Mouse (Mus musculus) mammary gland, adult 2 months (tissue): ENCODE measurements around the gene Tnfsf14. TPM values are rescaled to one million over a fixed set of nuclear protein-coding genes. Genes with fewer than 3 reads are reported as not detected.

ENCODE experiments used
- polyA plus RNA-seq: library from polyadenylated mRNA; depleted of rRNA; stranded (reverse); fragments of >200 nt; gene quantifications from 2 replicates; pipeline ENCODE4 v1.2.3, GENCODE M21; 2012; ENCODE audit warnings: low replicate concordance; rRNA removed

Gene Tnfsf14
- 1.5 and 4.2 TPM in 2 replicates for polyA plus RNA-seq

GRCm38 (mm10) chr17:57194041-57194507 is at the start of gene Tnfsf14:
Gene Tnfsf14, minus strand, starts transcription at chr17:57194177.

DNA sequence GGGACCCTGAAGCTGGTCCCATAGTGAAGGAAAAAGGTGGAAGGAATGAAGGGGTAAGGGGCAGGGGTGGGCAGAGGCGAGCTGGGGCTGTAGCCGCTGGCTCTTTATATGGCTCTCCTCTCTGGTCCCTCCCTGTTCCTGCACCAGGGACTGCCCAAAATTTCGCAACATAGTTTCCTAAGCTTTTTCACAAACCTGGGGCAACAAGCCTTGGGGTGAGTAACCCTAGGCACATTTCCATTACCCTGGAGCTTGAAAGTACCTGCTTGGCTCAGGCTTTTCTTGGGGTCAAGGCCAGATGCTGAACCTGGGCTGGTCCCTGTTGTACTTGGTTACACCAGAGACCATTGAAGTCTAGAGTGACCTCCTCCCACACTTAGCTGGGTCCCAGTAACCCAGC is 34.0 kb upstream of the Tnfsf14 start, which contains the start of gene C3:
Gene C3, minus strand, starts transcription at position 123 of the 400 bp plus-strand sequence.

DNA sequence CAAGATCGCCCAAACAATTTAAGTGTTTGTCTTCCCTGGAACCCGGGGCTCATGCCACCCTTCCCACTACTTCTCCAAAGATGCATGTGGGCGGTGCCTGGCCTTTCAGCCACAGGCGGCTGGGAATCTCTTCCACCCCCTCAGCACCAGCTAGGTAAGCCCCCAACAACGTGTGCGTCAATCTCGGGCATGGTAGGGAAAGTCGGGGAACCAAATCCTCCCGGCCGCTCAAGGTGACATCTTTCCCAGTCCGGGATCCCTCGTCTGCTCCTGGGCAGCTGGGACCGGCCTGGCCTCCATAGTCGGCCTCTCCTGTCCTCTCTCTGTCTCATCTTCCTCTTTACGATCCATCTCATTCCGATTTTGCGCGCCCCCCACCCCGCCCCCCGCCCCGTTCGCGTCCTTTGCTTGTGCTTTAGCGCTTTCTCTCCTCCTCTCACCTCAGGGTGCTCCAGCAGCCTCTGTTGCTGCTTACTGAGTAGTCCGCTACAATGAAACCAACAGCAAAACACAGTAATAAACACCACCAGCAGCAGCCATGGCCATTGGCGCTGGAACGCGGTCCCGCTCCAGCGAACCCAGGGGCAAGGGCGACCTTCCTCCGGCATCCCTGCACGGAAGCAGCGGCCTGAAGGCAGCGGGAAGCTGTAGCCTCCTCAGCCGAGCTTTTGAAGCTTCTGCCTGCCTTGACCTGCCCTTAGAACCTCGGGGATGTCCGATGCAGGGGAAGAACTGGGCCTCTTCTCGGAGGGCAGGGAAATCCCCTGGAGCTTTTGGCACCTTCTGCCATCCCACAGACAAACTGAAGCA is 44.8 kb downstream of the Tnfsf14 start, which contains the start of gene Cd70:
Gene Cd70, minus strand, starts transcription at position 784 of the 810 bp plus-strand sequence.

Other genes with a start within 250 kb of the Tnfsf14 start
- 3.9 TPM in 1 of 2 replicates, not detected in the other for gene Acer1, start 212.1 kb downstream of the Tnfsf14 start, polyA plus RNA-seq
- gene Clpp, start 203.9 kb downstream of the Tnfsf14 start, polyA plus RNA-seq = 160 and 224 TPM in 2 replicates
- 32.5 and 38.7 TPM in 2 replicates for gene Alkbh7, start 196.8 kb downstream of the Tnfsf14 start, polyA plus RNA-seq
- not detected in 2 replicates for gene Pspn, start 194.2 kb downstream of the Tnfsf14 start, polyA plus RNA-seq
- gene Gtf2f1, start 182.9 kb downstream of the Tnfsf14 start, polyA plus RNA-seq = 18.7 and 24.6 TPM in 2 replicates
- gene Gm17949, start 182.7 kb downstream of the Tnfsf14 start, polyA plus RNA-seq = 0.14 TPM in 1 of 2 replicates, not detected in the other
- 72.3 and 123 TPM in 2 replicates for gene Khsrp, start 162.7 kb downstream of the Tnfsf14 start, polyA plus RNA-seq
- not detected in 2 replicates for gene Slc25a41, start 152.5 kb downstream of the Tnfsf14 start, polyA plus RNA-seq
- gene Crb3, start 135.1 kb downstream of the Tnfsf14 start, polyA plus RNA-seq = 12.6 and 23.7 TPM in 2 replicates
- gene Slc25a23, start 134.3 kb downstream of the Tnfsf14 start, polyA plus RNA-seq = 70.0 and 84.7 TPM in 2 replicates
- gene Dennd1c, start 115.7 kb downstream of the Tnfsf14 start, polyA plus RNA-seq = 46.4 and 60.9 TPM in 2 replicates
- gene Tubb4a, start 106.4 kb downstream of the Tnfsf14 start, polyA plus RNA-seq = 8.4 and 9.2 TPM in 2 replicates
- gene Tnfsf9, start 88.9 kb downstream of the Tnfsf14 start, polyA plus RNA-seq = 5.3 and 8.6 TPM in 2 replicates
- 1.4 and 1.6 TPM in 2 replicates for gene Cd70, start 44.4 kb downstream of the Tnfsf14 start, polyA plus RNA-seq
- 509 and 780 TPM in 2 replicates for gene C3, start 34.0 kb upstream of the Tnfsf14 start, polyA plus RNA-seq
- 63.1 and 78.3 TPM in 2 replicates for gene Gpr108, start 54.3 kb upstream of the Tnfsf14 start, polyA plus RNA-seq
- gene Trip10, start 55.3 kb upstream of the Tnfsf14 start, polyA plus RNA-seq = 34.1 and 48.1 TPM in 2 replicates
- 17.3 and 21.8 TPM in 2 replicates for gene Vav1, start 84.9 kb upstream of the Tnfsf14 start, polyA plus RNA-seq
- gene Adgre1, start 164.5 kb upstream of the Tnfsf14 start, polyA plus RNA-seq = 16.3 and 46.2 TPM in 2 replicates